Mouse (Mus musculus) ES-Bruce4 (cell line): ENCODE measurements around the gene Cdk5r1.

Source experiments
- CTCF ChIP-seq: IDR thresholded peaks from one replicate; pipeline ENCODE4 v1.8.1; 2011; ENCODE audit warnings: low read depth, low read length
- EP300 ChIP-seq: IDR thresholded peaks from 2 replicates; pipeline ENCODE4 v1.6.1; 2011; ENCODE audit warnings: low read depth, low read length; ENCODE audit not compliant: insufficient read depth
- POLR2A ChIP-seq: IDR thresholded peaks from one replicate; pipeline ENCODE4 v1.8.1; 2011; ENCODE audit warnings: low read length; ENCODE audit not compliant: insufficient read depth

DNA sequence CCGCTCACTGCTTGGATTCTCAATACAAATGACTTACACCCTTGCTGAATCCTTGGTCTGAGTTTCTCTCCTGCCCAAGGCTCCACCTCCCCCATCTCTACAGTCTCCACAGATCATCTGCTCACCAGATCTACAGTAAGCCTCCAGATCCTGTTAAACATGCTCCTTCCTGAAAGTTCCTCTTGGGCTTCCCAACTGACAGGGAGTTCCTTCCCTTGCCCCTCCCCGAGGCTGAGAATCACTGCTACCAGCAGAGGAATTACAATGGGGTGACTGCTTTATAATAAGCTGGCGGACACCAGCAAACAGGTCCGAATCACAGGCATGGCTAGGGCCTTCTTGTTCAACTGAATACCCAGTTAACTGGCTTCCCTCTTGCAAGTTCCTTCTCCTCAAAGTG lies 46.6 kb downstream of the Cdk5r1 start:
- TF ChIP-seq CTCF (no peak), EP300 (no peak), POLR2A (no peak)
